Mouse (Mus musculus) large intestine, adult 2 months (tissue): ENCODE results near the gene Man1a. TPM values are rescaled to one million over a fixed set of nuclear protein-coding genes. Genes with fewer than 3 reads are reported as not detected.

Experiments
- DNase-seq: peaks from one replicate; pipeline ENCODE4 v3.0.0-alpha.2; 2012; ENCODE audit warnings: low read depth, low spot score
- WGBS: fragments of 180-500 bp; shearing (Covaris S2); methylation state at CpG from one replicate; pipeline ENCODE4 v1.1.7; 2018; 5-methylcytosine and 5-hydroxymethylcytosine counted together
- polyA plus RNA-seq: library from polyadenylated mRNA; depleted of rRNA; stranded (reverse); fragments of >200 nt; gene quantifications from 2 replicates; pipeline ENCODE4 v1.2.3, GENCODE M21; 2012

The Man1a gene
- polyA plus RNA-seq, 1 experiment, result 20.1 TPM

- WGBS, result 96% methylated on average over 4 of the region's 4 CpGs
These were observed 47.5 kb downstream of the Man1a start for GRCm38 (mm10) chr10:54028866-54029265.

GRCm38 (mm10) chr10:54026738-54027427, 49.5 kb downstream of the Man1a start:
- 78% methylated on average over 5 of the region's 5 CpGs for WGBS
- no peak for DNase-seq

More at GRCm38 (mm10) chr10:54028866-54029265, 47.5 kb downstream of the Man1a start:
- no peak for DNase-seq

- 91% methylated on average over 4 of the region's 4 CpGs for WGBS
- no peak for DNase-seq
These were observed 50.3 kb downstream of the Man1a start for GRCm38 (mm10) chr10:54026101-54026500.

GRCm38 (mm10) chr10:54017904-54018454, 58.4 kb downstream of the Man1a start:
- 76% methylated on average over 5 of the region's 5 CpGs for WGBS
- no peak for DNase-seq

GRCm38 (mm10) chr10:54014116-54014758, 62.2 kb downstream of the Man1a start:
- 85% methylated on average over 15 of the region's 15 CpGs for WGBS
- DNase-seq, result no peak

GRCm38 (mm10) chr10:54013143-54013791, 63.1 kb downstream of the Man1a start:
- DNase-seq, result no peak
- 88% methylated on average over 11 of the region's 11 CpGs for WGBS

GRCm38 (mm10) chr10:54009154-54009553, 67.3 kb downstream of the Man1a start:
- 84% methylated on average over 6 of the region's 6 CpGs for WGBS
- no peak for DNase-seq

GRCm38 (mm10) chr10:54006868-54007267, 69.5 kb downstream of the Man1a start:
- 86% methylated on average over 3 of the region's 3 CpGs for WGBS
- DNase-seq, result no peak

GRCm38 (mm10) chr10:54005847-54006246, 70.6 kb downstream of the Man1a start:
- DNase-seq, result no peak
- WGBS, result 88% methylated on average over 2 of the region's 2 CpGs

- WGBS, result 92% methylated on average over 2 of the region's 2 CpGs
These were observed 73.5 kb downstream of the Man1a start for GRCm38 (mm10) chr10:54002936-54003335.

GRCm38 (mm10) chr10:53997301-53997700, 79.1 kb downstream of the Man1a start:
- WGBS, result 90% methylated on average over 13 of the region's 13 CpGs
- DNase-seq, result no peak

More at GRCm38 (mm10) chr10:54002936-54003335, 73.5 kb downstream of the Man1a start:
- DNase-seq, result no peak

- no peak for DNase-seq
These were observed 80.2 kb downstream of the Man1a start for GRCm38 (mm10) chr10:53996216-53996615.

- 79% methylated on average over 3 of the region's 3 CpGs for WGBS
- no peak for DNase-seq
These were observed 81.8 kb downstream of the Man1a start for GRCm38 (mm10) chr10:53994591-53994990.

GRCm38 (mm10) chr10:53990434-53990833, 86.0 kb downstream of the Man1a start:
- no peak for DNase-seq
- WGBS, result 49% methylated on average over 4 of the region's 4 CpGs

GRCm38 (mm10) chr10:53984894-53985293, 91.5 kb downstream of the Man1a start:
- 98% methylated on average over 5 of the region's 5 CpGs for WGBS

GRCm38 (mm10) chr10:53984086-53984485, 92.3 kb downstream of the Man1a start:
- 64% methylated on average over 3 of the region's 3 CpGs for WGBS
- DNase-seq, result no peak

More at GRCm38 (mm10) chr10:53984894-53985293, 91.5 kb downstream of the Man1a start:
- DNase-seq, result no peak

- no peak for DNase-seq
- WGBS, result 87% methylated on average over 1 of the region's 1 CpGs
These were observed 97.8 kb downstream of the Man1a start for GRCm38 (mm10) chr10:53978647-53979046.

- DNase-seq, result no peak
These were observed 102.2 kb downstream of the Man1a start for GRCm38 (mm10) chr10:53974180-53974579.

GRCm38 (mm10) chr10:53959759-53960158, 116.7 kb downstream of the Man1a start:
- WGBS, result 72% methylated on average over 3 of the region's 3 CpGs
- no peak for DNase-seq

- no peak for DNase-seq
These were observed 134.8 kb downstream of the Man1a start for GRCm38 (mm10) chr10:53941597-53941996.

More at GRCm38 (mm10) chr10:53941597-53941996, 134.8 kb downstream of the Man1a start:
- 79% methylated on average over 7 of the region's 7 CpGs for WGBS
